Mouse (Mus musculus) cerebellum, postnatal 14 days (tissue): Measurements from ENCODE around the gene Stag1.

Source experiments
- DNase-seq, 2 experiments: peaks; one replicate each; pipeline ENCODE4 v3.0.0; 2021; ENCODE audit warnings: mixed read lengths in 2 of 2

The Stag1 gene

DNA sequence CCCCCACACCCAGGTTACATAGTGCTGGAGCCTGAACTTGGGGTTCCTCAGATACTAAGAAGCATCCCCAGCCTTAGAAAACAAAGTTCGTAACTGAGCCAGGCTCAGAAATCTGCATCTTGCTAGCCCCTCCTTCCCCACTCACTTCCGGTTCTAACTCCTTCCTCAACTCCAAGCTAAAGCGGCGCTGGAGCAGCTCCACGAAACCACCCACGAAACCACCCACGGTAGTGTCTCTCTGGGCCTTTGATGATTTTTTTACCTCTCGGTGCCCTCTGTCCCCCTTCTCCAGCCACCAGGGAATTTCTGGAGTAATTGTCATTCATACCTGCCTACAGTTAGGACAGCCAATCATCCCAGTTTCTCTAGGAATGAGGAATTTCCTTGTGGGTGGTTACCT lies at the start of gene Stag1:
TSS of gene Stag1 (plus strand) at position 253 of the 400 bp plus-strand sequence.
- no peak for DNase-seq

DNA sequence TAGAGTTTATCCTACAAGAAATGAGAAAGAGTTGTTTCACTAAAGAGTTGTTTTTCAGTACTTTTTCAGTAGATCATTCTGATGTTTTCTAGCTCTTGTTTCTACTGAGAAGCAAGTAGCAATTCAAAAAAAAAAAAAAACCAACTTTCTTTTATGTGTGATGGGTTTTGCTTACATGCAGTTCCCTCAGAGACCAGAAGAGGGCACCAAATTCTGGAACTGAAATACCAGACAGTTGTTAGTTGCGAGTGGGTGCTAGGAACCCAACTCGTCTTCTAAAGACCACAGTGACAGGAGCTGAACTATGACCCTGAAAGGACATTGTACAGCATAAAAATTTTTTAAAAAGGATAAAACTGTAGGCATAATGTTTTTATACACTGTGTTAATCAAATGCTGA lies 49.3 kb upstream of the Stag1 start:
- peak in 1 of 2 experiments; percentile 70 for DNase-seq

DNA sequence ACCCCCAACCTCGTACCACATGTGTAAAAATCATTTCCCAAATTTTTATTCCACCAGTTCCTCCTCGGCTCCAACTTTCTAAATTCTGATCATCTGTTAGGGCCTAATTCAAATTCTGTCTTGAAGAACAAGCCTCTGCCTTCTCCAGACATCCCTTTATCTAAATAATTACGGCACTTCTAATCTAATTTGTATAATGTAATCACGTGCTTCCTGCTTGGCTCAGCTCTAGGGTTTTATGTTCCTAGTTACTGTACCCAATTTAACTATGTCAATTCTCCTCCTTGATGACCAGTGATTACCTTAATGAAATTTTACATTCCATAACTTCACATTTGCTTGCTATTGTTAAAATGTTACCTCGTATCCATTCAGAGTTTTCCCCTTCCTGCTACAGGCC lies 41.9 kb upstream of the Stag1 start:
- no peak for DNase-seq

DNA sequence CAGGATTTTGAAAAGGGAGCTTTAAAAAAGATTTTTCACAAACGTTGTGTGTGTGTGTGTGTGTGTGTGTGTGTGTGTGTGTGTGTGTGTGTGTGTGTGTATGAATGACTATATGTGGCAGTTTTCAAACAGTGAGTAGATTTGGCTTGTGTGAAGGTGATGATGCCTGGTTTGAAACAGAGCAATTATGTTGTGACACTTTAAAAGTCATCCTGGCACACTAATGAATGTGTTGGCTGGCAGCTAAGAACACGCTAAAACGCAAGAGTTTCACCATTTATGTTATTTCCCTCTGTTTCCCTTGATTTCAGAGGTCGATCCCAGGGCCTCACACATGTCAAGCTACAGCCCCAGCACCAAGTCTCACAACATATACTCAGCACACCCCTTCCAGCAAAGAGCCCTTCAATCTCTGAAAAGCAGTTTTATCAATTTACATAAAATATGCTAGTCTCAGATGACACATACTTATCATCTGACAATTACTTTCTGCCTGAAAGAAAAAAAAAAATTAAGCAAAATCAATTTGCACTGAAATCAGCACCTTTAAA lies 39.5 kb upstream of the Stag1 start:
- DNase-seq, result no peak

DNA sequence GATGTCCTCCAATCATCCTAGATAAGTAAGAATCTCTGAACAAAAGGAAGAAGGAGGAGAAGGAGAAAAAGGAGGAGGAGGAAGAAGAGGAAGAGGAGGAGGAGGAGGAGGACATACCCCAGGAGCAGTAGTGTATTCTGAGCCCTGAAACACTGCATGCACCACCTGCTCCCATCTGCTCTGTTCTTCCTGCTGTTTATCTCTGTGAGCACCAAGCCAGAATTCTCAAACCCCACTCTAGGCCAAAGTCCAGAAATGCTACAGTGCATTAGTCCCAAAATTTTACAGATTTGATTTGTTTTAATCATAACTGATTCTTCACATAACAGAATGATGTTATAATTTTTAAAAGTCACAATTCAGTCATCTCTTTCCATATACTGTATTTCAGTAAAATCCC lies 38.6 kb upstream of the Stag1 start:
- DNase-seq, result peak; percentile 33 to 72

DNA sequence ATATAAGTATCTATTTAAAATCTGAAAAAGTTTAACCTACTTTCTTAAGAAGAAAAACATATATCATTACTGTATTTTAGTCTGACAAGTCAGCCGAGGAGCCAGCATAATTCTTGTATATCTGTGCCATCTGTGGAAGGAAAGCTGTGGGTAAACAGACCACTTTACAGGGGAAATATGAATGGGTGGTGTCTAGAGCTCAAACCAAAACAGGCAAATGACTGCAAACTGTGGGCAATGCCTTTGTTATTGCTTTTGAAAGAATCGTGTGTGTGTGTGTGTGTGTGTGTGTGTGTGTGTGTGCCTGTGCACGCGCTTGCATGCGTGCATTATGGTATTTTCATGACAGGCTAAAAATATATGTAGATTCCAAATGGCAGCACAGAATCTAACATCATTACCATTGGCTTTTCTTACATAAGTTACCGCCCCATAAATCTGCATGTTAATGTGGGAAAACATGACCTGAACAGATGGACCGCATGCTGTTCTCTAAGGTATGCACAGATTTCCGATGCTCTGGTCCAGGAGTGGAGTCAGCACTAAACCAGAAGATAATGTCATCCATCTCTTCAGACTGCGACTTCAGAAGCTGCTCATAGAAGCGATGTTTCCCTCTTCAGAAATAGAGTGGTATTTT lies 37.2 kb upstream of the Stag1 start:
- DNase-seq, result peak; percentile 44 to 65

DNA sequence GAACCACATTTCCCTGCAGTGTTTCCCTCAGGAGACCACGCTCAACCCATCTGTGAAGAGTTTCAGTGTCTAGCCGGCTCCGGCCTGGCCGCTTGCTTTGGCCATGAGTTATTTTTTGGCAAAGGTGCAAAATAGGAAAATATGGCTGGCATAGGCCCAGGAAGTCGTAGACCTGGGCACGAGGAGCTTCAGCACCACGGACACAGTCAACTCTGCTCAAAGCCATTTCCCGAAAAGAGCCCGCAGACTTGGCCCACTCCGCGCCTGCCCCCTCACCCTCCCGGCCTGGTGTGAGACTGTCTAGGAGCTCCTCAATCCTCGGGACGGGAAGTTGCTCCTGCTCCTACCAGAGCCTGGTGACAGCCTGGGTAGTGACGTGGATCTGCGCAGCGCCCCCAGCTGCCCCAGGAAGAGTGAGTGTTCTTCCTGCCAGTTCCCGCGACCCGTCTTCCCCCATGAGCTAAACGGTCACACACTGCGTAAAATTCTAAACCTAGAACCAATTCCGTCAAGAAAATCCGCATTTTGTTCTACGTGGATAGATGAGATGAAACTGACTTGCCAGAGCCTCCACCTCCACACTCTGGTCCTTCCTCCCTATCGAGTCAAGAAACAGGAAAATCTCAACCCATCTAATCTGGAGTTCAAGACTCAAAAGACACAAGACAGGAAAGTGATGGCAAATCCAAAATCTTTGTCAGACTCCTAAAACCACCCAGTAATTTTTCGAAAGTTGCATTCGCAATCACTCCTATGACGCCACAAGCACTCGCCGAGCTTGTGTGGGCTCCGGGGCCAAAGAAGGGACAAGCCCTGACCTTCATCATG lies 27.6 kb upstream of the Stag1 start:
- peak; percentile 85 to 90 for DNase-seq

DNA sequence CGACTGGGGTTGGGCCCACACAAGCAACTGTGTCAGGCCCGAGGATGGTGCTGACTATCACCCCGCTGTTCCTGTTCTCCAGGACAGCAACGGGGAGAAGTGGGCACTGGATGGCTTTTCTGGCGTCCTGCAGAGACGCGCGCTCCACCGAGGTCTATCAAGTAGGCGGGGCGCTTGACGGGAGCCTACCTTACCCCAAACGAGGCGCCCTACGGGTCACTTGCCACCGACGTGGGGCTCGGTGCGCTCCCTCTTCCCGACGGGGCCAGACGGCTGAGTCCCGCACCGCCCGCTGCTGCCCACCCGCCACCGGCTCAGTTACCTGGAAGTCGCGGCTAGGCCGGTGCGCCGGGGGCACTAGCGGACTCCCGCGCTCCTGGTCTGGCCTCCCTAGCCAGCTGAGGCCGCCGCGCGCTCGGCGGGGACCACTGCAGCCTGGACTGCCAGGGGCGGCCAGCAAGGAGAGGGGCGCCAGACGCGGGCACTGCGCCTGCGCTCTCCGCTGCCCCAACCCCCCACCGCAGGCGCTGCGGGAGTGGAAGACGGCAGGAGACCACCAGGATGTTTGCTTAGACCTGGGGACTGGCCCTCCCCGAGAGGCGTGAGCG lies 26.9 kb upstream of the Stag1 start, which contains the start of gene Slc35g2:
TSS of gene Slc35g2 (minus strand) at position 465 of the 608 bp plus-strand sequence.
- peak; percentile 69 to 72 for DNase-seq

DNA sequence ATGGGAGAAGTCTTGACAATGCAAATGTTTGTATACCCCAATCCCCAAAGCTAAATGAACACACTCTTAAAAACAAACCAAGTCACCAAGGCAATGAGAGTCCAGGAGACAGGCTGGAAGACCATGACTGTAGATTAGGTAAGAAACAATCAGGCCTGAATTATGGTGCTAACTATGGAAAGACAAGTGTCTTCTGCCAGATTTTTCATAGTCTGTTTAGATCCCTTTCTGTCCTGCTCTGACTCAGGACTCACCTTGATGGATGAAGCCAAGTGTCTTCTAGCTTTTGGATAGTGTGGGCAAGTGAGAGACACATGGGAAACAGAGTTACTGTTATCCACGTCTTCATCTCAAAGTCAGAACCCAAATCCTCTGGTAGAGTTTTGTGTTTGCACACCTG lies 26.1 kb upstream of the Stag1 start:
- DNase-seq, result no peak

DNA sequence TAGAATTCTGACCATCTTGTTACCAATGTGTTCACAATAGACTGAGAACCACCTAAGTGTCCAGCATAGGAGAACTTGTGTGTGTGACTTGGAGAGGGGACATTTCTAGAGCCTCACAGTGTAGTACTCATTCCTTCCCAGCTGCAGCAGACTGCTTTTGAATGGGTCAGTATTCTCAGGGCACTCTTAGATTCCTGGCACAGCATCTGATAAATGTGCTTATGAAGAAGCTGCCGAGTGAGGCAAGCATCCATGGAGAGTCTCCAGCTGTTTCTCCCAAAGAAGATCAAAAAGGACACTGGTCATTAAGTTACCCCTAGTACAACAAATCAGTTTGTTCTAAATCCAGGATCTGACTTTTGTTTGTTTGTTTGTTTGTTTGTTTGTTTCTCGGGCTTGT lies 24.3 kb upstream of the Stag1 start:
- DNase-seq, result no peak

DNA sequence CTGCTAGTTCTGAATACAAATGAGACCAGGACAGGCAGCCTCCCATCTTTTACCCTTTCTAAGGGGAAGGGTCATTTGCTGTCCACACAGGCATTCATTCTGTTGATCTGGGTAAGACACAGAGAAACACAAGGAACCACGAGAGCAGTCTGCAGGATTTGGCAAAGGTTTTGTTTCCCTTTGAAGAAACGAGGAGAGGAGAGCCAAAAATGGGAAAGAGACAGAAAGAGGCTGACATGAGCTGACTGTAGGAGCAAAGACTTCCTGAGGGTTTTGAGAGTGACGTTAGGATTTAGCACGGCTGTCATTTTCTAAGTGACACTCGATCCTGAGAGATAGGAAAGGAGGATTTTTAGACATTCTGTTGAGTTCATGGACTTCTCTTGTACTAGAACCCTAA lies 23.7 kb upstream of the Stag1 start:
- DNase-seq, result no peak

DNA sequence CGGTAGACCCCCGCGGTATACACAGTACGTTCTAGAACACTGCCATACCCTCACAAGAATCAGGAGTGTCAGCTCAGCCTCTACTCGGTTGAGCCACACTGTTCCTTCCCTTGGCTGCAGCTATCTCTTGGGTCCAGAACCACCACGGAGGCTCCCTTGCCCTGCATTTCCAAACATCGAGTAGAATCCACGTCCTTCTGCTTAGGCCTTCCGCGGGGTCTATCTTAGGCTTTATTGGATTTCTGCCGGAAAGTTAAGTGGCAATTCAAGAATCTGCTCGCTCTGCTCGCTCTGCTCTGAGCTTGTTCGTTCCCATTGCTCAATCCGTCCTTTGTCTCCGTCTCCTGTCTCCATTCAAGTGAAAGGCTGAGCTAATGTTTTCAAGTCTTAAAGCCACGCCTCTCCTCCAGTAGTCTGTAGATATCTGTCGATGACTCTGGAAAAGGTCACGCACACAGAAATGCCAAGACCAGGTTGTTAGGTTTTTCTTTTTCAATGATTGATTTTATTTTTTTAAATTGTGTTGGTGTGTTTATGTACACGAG lies 17.3 kb upstream of the Stag1 start:
- no peak for DNase-seq

DNA sequence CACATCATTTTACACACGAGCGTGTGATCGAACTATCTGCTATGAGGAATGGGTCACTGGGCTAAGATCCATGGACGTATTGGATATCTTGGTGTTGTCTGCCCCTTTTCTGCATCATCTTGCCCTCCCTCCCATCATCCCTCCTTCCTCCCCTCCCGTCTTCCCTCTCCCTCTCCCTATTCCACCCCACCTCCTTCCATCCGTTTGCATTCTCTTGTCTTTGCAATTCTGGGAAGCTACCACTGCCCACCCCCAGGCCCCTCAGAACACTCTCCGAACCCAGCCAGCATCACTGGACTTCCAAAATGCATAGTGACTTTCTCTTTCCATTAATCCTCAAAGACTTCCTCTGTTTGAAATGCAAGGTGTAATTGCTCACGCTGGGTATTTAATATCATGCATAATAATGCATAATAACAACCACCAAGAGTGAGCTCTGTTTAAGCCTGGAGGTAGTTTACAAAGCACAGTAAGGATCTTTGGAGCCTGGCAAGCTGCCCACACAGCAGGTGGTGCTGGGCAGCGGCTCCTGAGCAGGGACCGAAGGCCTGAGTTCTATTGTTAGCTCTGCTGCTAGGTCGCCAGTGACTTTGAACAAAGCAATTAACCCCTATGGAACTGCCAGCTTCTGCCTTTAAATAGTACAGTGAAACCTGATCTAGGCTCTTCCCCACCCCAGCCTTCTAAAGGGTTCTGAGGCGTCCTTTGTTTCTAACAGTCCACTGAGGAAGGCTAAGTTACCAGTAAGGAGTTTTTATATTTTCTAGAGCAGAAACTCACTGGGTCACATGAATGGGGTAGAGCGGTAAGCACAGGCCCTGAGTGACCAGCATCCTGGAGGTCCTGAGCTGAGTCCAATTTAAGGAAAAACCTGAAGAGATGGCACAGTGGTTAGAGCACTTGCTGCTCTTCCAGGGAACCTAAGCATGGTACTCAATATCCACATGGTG lies 15.8 kb upstream of the Stag1 start:
- DNase-seq, result peak; percentile 72 to 73

DNA sequence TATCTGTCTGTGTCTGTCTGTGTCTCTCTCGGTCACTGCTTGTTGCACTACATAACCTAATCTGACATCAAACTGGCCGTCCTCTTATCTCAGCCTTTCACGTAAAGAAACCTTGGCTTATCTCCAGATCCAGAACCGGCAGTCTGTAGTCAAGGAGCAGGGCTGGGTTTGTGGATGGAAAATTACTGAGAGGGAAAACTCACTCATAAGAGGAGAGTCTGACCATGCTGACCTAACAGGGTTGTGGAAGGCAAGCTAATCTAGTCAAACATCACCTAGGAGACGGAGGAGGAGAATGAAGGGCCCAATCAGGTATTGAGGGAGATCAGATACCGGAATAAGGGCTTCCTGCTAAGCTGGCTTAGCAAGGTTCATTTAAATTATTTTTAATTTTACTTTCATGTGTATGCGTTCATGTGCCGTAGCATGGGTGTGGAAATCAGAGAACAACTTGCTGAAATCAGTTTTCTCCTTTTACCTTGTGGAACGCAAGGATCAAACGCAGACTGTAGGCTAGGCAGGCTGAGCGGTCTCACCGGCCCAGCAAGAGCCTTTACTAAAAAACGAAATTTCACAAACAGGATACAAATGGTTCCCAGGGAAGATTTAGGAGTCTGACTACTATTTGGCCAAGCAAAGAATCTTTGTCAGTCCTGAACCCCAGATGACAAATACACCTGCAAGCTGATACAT lies 14.6 kb upstream of the Stag1 start:
- DNase-seq, result peak in 1 of 2 experiments; percentile 28

DNA sequence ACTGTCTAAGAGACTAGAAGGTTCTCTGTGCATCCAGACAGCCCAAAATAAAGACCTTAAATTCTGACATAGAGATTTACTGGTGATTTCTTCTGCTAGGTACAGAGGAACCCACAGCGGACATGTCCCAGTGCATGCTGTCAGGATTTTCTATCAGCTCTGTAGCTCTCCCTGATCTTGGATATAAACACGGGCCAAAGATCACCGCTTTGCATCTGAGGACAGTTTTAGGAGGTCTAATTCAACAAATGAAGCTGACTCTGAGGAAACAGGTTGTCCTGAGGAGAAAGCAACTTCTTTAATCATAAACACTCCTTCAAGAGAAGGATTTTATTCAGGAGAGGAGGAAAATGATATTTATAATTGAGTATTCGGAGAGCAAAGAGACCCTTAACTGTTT lies 13.6 kb upstream of the Stag1 start:
- DNase-seq, result no peak

DNA sequence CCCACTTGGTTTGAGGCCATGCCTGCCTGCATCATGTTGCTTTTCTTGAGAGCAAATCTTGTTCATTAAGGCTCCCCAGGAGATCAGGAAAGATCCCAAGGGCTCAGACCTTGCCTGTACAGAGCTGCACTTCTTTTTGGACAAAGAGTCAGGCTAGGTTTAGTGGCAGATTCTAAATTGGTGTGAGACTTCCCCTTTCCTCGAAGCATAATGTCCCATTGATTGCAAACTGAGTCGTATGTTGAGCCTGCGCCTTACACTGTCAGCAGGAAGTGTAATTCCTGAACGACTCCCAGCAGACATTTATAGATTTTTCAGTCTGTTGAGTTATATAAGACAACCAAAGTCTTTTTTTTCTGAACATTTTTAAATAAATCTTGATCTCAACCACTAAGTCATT lies 7.1 kb upstream of the Stag1 start:
- no peak for DNase-seq

DNA sequence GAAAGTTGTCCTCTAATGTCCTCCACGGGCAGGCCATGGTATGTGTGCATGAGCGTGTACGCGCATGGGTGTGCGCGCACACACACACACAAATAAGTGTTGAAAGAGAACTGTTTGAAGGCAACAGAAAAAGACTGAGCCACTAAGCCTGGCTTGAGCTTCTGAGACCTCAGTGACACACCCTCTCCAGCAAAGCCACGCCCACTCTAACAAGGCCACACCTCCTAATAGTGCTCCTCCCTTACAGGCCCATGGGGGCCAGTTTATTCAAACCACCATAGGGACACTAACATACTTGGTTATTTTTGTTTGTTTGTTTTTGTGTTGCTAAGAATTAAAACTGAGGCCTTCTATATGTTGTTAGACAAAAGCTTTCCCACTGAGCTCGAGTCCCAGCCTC lies 1.3 kb upstream of the Stag1 start:
- no peak for DNase-seq

DNA sequence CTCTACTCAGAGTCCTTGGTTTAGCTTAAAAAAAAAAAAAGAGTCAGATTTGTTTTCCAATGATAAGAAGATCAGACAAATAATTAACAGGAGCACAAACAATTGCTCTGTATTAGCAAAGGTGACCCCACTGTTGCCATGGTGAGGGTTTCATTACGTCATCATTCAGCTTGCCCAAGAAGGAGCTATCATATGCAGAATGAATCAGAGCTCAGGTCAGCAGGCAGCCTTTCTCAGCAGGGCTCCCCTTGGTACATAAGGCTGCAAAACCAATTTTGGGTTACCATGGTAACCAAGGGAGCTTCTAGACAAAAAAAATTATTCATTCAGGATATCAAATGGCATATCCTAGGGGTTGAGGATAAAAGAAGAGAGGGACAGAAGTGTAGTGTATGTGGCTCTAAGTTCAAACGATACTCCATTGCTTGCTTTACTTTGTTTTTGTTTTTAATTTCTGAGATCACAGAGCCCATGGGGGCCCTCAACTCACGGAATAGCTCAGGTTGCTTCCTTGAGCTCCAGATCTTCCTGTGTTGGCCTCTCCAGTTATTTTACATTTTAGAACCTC lies 2.2 kb downstream of the Stag1 start:
- no peak for DNase-seq

DNA sequence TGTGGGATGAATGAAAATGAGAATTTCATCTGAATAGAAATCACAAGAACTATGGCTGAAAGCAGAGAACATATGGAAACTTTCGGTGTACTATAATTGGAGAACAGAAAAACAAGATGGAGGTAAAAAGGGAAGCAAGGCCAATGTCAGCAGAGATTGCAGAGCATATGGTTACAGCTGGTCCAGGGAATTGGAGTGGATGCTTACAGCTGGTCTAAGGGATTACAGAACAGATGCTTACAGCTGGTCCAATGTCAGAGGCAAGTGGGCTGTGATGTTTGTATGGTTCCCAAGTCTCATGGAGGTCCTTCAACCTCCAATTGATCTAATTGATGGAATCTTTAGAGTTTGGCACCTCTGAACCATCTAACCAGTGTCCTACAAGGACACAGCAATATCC lies 4.5 kb downstream of the Stag1 start:
- DNase-seq, result no peak

DNA sequence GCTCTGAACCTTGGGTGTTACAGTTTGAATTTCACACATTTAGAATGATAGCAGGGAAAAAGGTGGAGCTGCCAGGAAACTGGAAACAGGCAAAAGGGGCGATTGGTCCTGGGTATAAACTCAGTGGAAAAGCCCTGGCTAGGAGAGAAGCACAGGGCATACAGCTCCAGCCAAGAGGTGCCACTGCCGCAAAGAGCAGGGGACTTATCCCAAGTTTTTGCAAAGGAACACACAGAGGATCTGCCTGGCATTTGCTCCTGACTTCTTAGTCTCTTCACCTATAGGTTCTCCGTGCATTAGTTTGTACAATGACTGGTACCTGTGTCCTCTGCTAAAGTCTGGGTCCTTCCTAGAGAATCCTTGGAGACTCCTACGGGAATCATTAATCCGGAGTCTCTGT lies 5.6 kb downstream of the Stag1 start:
- DNase-seq, result no peak

DNA sequence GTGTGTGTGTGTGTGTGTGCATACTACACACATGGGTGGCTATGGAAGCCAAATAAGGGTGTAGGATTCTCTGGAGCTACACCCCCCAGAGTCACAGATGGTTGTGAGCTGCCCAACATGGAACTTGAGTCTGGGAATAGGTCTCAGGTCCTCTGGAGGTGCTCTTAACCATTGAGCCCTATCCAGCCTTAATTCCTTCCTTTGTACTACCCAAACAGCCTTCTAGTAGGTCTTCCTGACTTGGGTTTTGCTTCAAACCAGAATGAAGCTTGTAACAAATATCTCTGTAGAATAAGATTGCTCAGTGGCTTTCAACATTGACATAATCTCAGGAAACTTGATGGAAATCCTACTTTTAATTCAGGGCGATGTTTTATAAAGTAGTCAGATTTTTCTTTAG lies 7.9 kb downstream of the Stag1 start:
- no peak for DNase-seq
